Mouse (Mus musculus): ENCODE measurements around the gene Hyal3. TPM values are rescaled to one million over a fixed set of nuclear protein-coding genes. Genes with fewer than 3 reads are reported as not detected.
"Not testable (repeated sequence)": the region's sequence is repeated elsewhere in the genome, so short reads cannot be mapped to it uniquely, and the experiment has no call there.

Hyal3 gene
- polyA plus RNA-seq, 1 experiment from 2014 or later, result 1.4 TPM

DNA sequence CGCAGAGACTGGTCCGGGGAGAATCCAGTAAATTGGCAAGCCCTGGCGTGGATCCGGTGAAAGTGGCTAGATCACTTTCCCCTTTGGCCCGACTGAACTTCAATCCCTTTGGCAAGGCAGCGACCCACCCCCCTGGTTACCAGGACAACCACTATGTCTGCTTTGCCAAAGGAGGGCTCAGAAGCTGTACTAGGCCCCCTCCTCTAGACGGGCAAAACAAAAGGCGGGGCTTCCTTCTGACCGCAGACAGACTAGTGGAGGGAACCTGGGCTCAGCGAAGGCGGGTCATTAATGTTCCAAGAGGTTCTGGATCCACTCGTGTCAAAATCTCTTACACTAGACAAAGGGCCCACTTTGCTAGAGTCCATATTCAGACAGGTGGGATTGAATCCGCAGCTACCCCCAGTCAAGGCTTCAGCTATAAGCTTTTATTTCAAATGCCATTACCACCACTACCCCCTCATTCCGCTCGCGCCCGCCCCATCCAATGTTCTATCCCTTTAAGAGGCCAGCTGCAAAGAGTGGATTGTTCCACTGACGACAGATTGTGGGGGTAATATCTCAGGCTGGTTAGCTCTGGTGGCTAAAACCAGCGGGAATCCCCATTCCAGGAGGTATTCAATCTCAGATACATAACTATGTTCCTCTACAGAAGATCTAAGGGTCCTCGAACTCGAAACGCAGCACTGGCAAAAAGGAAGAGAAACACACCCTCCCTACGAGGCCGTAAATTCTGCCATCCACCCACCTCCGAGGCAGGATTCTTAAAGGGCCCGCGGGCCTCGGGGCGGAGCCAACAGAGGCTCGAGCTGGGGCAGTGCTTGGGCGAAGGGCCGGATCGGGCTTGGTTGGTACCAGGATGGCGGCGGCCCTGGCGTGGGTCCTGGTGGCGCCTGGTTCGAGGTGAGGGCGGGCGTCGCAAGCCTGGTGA lies 12.0 kb upstream of the Hyal3 start:
- H3K27me3 ChIP-seq (replicated peaks; ENCODE audit: control insufficient read depth, insufficient read depth, low read length), result no peaks in the 10 kb centered on the region
- H3K36me3 ChIP-seq (ENCODE audit: control insufficient read depth, insufficient read depth), result peaks cover 20% of the 10 kb centered on the region
- H3K9me3 ChIP-seq (ENCODE audit: control insufficient read depth, low read length), result no peaks in the 10 kb centered on the region
- H3K4me3 ChIP-seq (replicated peaks; ENCODE audit: low read length), result peak overlapping the region; percentile 83
- under 1% methylated on average over 41 of the region's 41 CpGs for WGBS
- peak overlapping the region; percentile 95 for H3K4me2 ChIP-seq (ENCODE audit: low read length)
- peak; percentile 91 for ATAC-seq
- peaks cover 44% of the 10 kb centered on the region for H3K4me1 ChIP-seq (replicated peaks; ENCODE audit: control insufficient read depth, insufficient read depth, low read length)
- H3K27ac ChIP-seq (ENCODE audit: low read length), result peak overlapping the region; percentile 85
- peak overlapping the region; percentile 88 for H3K9ac ChIP-seq (replicated peaks; ENCODE audit: low read depth, low read length)

GRCm38 (mm10) chr9:107569270-107569669 lies 11.3 kb upstream of the Hyal3 start:
- 0% methylated on average over 23 of the region's 23 CpGs for WGBS
- Histone ChIP-seq H3K9ac (replicated peaks; ENCODE audit: low read depth, low read length) (peak overlapping the region; percentile 88), H3K4me3 (replicated peaks; ENCODE audit: low read length) (peak overlapping the region; percentile 83), H3K9me3 (ENCODE audit: control insufficient read depth, low read length) (no peaks in the 10 kb centered on the region), H3K27me3 (replicated peaks; ENCODE audit: control insufficient read depth, insufficient read depth, low read length) (no peaks in the 10 kb centered on the region), H3K4me1 (replicated peaks; ENCODE audit: control insufficient read depth, insufficient read depth, low read length) (peaks cover 38% of the 10 kb centered on the region), H3K36me3 (ENCODE audit: control insufficient read depth, insufficient read depth) (peaks cover 22% of the 10 kb centered on the region), H3K4me2 (ENCODE audit: low read length) (peak overlapping the region; percentile 95), H3K27ac (ENCODE audit: low read length) (peak overlapping the region; percentile 85)
- peak; percentile 20 for ATAC-seq

DNA sequence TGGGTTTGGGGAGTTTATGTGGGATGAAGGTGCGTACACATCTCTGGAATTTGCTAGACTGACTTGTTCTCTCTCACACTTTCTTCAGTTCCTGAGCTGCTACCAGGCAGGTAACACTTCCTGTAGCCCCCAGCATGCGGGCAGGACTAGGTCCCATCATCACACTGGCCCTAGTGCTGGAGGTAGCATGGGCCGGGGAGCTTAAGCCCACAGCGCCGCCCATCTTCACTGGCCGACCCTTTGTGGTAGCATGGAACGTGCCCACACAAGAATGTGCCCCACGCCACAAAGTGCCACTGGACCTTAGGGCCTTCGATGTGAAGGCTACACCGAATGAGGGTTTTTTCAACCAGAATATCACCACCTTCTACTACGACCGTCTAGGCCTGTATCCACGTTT lies 10.6 kb upstream of the Hyal3 start:
- Histone ChIP-seq H3K4me3 (replicated peaks; ENCODE audit: low read length) (peak overlapping the region; percentile 83), H3K27me3 (replicated peaks; ENCODE audit: control insufficient read depth, insufficient read depth, low read length) (no peaks in the 10 kb centered on the region), H3K9me3 (ENCODE audit: control insufficient read depth, low read length) (no peaks in the 10 kb centered on the region), H3K4me1 (replicated peaks; ENCODE audit: control insufficient read depth, insufficient read depth, low read length) (peaks cover 38% of the 10 kb centered on the region), H3K27ac (ENCODE audit: low read length) (no peak overlapping the region), H3K36me3 (ENCODE audit: control insufficient read depth, insufficient read depth) (peaks cover 28% of the 10 kb centered on the region), H3K4me2 (ENCODE audit: low read length) (peak overlapping the region; percentile 95), H3K9ac (replicated peaks; ENCODE audit: low read depth, low read length) (peak overlapping the region; percentile 88)
- WGBS, result 34% methylated on average over 13 of the region's 13 CpGs
- ATAC-seq, result no peak

DNA sequence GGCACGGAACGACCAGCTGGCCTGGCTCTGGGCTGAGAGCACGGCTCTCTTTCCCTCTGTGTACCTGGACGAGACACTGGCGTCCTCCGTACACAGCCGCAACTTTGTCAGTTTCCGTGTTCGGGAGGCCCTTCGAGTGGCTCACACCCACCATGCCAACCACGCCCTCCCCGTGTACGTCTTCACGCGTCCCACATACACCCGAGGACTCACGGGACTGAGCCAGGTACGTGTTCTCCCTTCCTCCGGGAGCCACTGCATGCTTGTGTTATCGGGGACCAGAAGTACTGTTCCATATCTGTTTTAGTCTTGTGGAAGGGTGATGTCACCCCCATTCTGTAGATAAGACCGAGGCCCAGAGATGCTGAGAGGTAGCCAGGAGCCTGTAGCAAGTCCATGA lies 9.8 kb upstream of the Hyal3 start:
- H3K4me1 ChIP-seq (replicated peaks; ENCODE audit: control insufficient read depth, insufficient read depth, low read length), result peaks cover 38% of the 10 kb centered on the region
- no peak overlapping the region for H3K4me3 ChIP-seq (replicated peaks; ENCODE audit: low read length)
- no peak for ATAC-seq
- no peaks in the 10 kb centered on the region for H3K27me3 ChIP-seq (replicated peaks; ENCODE audit: control insufficient read depth, insufficient read depth, low read length)
- peaks cover 27% of the 10 kb centered on the region for H3K36me3 ChIP-seq (ENCODE audit: control insufficient read depth, insufficient read depth)
- no peak overlapping the region for H3K27ac ChIP-seq (ENCODE audit: low read length)
- H3K4me2 ChIP-seq (ENCODE audit: low read length), result peak overlapping the region; percentile 95
- no peaks in the 10 kb centered on the region for H3K9me3 ChIP-seq (ENCODE audit: control insufficient read depth, low read length)
- H3K9ac ChIP-seq (replicated peaks; ENCODE audit: low read depth, low read length), result peak overlapping the region; percentile 88; the same call in 1 of the 2 replicates
- WGBS, result 94% methylated on average over 21 of the region's 21 CpGs

- H3K9me3 ChIP-seq (ENCODE audit: control insufficient read depth, low read length), result no peaks in the 10 kb centered on the region
- H3K27ac ChIP-seq (ENCODE audit: low read length), result no peak overlapping the region
- H3K36me3 ChIP-seq (ENCODE audit: control insufficient read depth, insufficient read depth), result peaks cover 27% of the 10 kb centered on the region
- no peak overlapping the region for H3K4me2 ChIP-seq (ENCODE audit: low read length)
- no peak for ATAC-seq
- peaks cover 38% of the 10 kb centered on the region for H3K4me1 ChIP-seq (replicated peaks; ENCODE audit: control insufficient read depth, insufficient read depth, low read length)
- H3K4me3 ChIP-seq (replicated peaks; ENCODE audit: low read length), result no peak overlapping the region
- 95% methylated on average over 22 of the region's 22 CpGs for WGBS
- no peaks in the 10 kb centered on the region for H3K27me3 ChIP-seq (replicated peaks; ENCODE audit: control insufficient read depth, insufficient read depth, low read length)
- no peak overlapping the region for H3K9ac ChIP-seq (replicated peaks; ENCODE audit: low read depth, low read length)
Measured at GRCm38 (mm10) chr9:107571534-107572326, 8.9 kb upstream of the Hyal3 start.

DNA sequence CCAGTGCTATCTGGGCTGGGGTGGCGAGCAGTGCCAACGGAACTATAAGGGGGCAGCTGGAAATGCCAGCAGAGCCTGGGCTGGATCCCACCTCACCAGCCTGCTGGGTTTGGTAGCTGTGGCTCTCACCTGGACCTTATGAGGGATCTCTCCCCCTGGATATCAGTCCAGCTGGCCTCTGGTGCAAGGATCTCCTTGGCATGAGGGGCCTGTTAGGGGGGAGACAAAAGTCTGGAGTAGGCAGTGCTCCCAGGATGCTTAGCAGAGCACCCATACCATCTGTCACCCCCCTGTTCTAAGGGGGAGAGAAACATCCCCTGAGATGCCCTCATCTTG lies 8.3 kb upstream of the Hyal3 start:
- no peak for ATAC-seq
- H3K4me3 ChIP-seq (replicated peaks; ENCODE audit: low read length), result no peak overlapping the region
- H3K9me3 ChIP-seq (ENCODE audit: control insufficient read depth, low read length), result no peaks in the 10 kb centered on the region
- peaks cover 27% of the 10 kb centered on the region for H3K36me3 ChIP-seq (ENCODE audit: control insufficient read depth, insufficient read depth)
- no peaks in the 10 kb centered on the region for H3K27me3 ChIP-seq (replicated peaks; ENCODE audit: control insufficient read depth, insufficient read depth, low read length)
- no peak overlapping the region for H3K27ac ChIP-seq (ENCODE audit: low read length)
- H3K9ac ChIP-seq (replicated peaks; ENCODE audit: low read depth, low read length), result no peak overlapping the region
- H3K4me1 ChIP-seq (replicated peaks; ENCODE audit: control insufficient read depth, insufficient read depth, low read length), result peaks cover 41% of the 10 kb centered on the region
- H3K4me2 ChIP-seq (ENCODE audit: low read length), result no peak overlapping the region
- 92% methylated on average over 2 of the region's 2 CpGs for WGBS

DNA sequence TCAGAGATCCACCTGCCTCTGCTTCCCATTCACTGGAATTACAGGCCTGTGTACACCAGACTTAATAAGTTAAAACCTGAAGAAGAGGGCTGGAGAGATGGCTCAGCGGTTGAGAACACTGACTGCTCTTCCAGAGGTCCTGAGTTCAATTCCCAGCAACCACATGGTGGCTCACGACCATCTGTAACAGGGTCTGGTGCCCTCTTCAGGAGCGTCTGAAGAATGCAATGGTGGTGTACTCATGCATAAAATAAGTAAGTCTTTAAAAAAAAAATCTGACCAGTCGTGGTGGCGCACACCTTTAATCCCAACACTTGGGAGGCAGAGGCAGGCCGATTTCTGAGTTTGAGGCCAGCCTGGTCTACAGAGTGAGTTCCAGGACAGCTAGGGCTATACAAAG lies 6.8 kb upstream of the Hyal3 start:
- H3K9me3 ChIP-seq (ENCODE audit: control insufficient read depth, low read length); H3K27ac ChIP-seq (ENCODE audit: low read length); H3K4me2 ChIP-seq (ENCODE audit: low read length); H3K9ac ChIP-seq (replicated peaks; ENCODE audit: low read depth, low read length); H3K27me3 ChIP-seq (replicated peaks; ENCODE audit: control insufficient read depth, insufficient read depth, low read length); H3K4me3 ChIP-seq (replicated peaks; ENCODE audit: low read length); ATAC-seq: not testable (repeated sequence)
- peaks cover 27% of the 10 kb centered on the region for H3K36me3 ChIP-seq (ENCODE audit: control insufficient read depth, insufficient read depth)
- H3K4me1 ChIP-seq (replicated peaks; ENCODE audit: control insufficient read depth, insufficient read depth, low read length), result peaks cover 32% of the 10 kb centered on the region
- WGBS, result 80% methylated on average over 6 of the region's 6 CpGs

GRCm38 (mm10) chr9:107575579-107576356 lies 4.8 kb upstream of the Hyal3 start:
- H3K27ac ChIP-seq (ENCODE audit: low read length), result no peak overlapping the region
- no peak overlapping the region for H3K4me2 ChIP-seq (ENCODE audit: low read length)
- 88% methylated on average over 14 of the region's 14 CpGs for WGBS
- H3K4me1 ChIP-seq (replicated peaks; ENCODE audit: control insufficient read depth, insufficient read depth, low read length), result peaks cover 35% of the 10 kb centered on the region
- no peak overlapping the region for H3K4me3 ChIP-seq (replicated peaks; ENCODE audit: low read length)
- H3K9ac ChIP-seq (replicated peaks; ENCODE audit: low read depth, low read length), result no peak overlapping the region
- H3K9me3 ChIP-seq (ENCODE audit: control insufficient read depth, low read length), result no peaks in the 10 kb centered on the region
- ATAC-seq, result no peak
- peaks cover 27% of the 10 kb centered on the region for H3K36me3 ChIP-seq (ENCODE audit: control insufficient read depth, insufficient read depth)
- no peaks in the 10 kb centered on the region for H3K27me3 ChIP-seq (replicated peaks; ENCODE audit: control insufficient read depth, insufficient read depth, low read length)

Measured in forebrain, embryonic 16.5 days (tissue).